Mouse (Mus musculus) adrenal gland (tissue): ENCODE measurements around the gene Msln.

ENCODE experiments used
- intact Hi-C: fragments of 180-260 bp; cut with DNase I; formaldehyde crosslinking; loops from one replicate; pipeline ENCODE4 v1.15.1; 2025
- microRNA-seq, 2 experiments: library from miRNA; unstranded; fragments of <30 nt; microRNA quantifications; one replicate each; pipeline ENCODE4; 2019

Msln gene

GRCm38 (mm10) chr17:25728009-25728270 is 26.2 kb downstream of the Msln start:
- intact Hi-C loops: no loop called here

- intact Hi-C loops: no loop called here
Measured at GRCm38 (mm10) chr17:25727265-25728008, 26.7 kb downstream of the Msln start, which contains the start of the genes Chtf18 and Rpusd1. Gene Chtf18, minus strand, starts transcription at chr17:25727419. Gene Rpusd1, plus strand, starts transcription at chr17:25727670.

GRCm38 (mm10) chr17:25725264-25725663 is 28.9 kb downstream of the Msln start:
- intact Hi-C loops: no loop called here

- intact Hi-C loops: no loop called here
Measured at GRCm38 (mm10) chr17:25723919-25724318, 30.3 kb downstream of the Msln start.

- intact Hi-C loops: no loop called here
Measured at GRCm38 (mm10) chr17:25723470-25723869, 30.7 kb downstream of the Msln start.

- intact Hi-C loops: no loop called here
Measured at GRCm38 (mm10) chr17:25721476-25721875, 32.7 kb downstream of the Msln start.

GRCm38 (mm10) chr17:25717691-25718090 is 36.5 kb downstream of the Msln start:
- intact Hi-C loops: no loop called here

- intact Hi-C loops: no loop called here
Measured at GRCm38 (mm10) chr17:25716711-25717637, 37.2 kb downstream of the Msln start, which contains the start of gene Gng13. Gene Gng13, plus strand, starts transcription at chr17:25717171.

- intact Hi-C loops: no loop called here
Measured at GRCm38 (mm10) chr17:25716130-25716529, 38.0 kb downstream of the Msln start.

GRCm38 (mm10) chr17:25715627-25716026 is 38.6 kb downstream of the Msln start:
- intact Hi-C loops: no loop called here

- intact Hi-C loops: no loop called here
Measured at GRCm38 (mm10) chr17:25711136-25711535, 43.0 kb downstream of the Msln start.

GRCm38 (mm10) chr17:25709994-25710393 is 44.2 kb downstream of the Msln start:
- intact Hi-C loops: no loop called here

GRCm38 (mm10) chr17:25700863-25701496 is 53.2 kb downstream of the Msln start:
- intact Hi-C loops: loop anchor here (5.0 kb wide), 1 partner anchor 304 kb away; no protein-coding TSS in a partner anchor

Small RNA genes within 50 kb of the gene (microRNA-seq; reads per million reads assigned to microRNA genes)
- gene Gm25083 (0 reads per million in 2 experiments), gene Mir6966 (0.34 to 0.37 reads per million in 2 experiments)
